Mouse (Mus musculus): ENCODE data around the gene Ppm1n. TPM values are rescaled to one million over a fixed set of nuclear protein-coding genes. Genes with fewer than 3 reads are reported as not detected.

Gene Ppm1n
- total RNA-seq, 2 experiments from 2014 or later, result not detected

DNA sequence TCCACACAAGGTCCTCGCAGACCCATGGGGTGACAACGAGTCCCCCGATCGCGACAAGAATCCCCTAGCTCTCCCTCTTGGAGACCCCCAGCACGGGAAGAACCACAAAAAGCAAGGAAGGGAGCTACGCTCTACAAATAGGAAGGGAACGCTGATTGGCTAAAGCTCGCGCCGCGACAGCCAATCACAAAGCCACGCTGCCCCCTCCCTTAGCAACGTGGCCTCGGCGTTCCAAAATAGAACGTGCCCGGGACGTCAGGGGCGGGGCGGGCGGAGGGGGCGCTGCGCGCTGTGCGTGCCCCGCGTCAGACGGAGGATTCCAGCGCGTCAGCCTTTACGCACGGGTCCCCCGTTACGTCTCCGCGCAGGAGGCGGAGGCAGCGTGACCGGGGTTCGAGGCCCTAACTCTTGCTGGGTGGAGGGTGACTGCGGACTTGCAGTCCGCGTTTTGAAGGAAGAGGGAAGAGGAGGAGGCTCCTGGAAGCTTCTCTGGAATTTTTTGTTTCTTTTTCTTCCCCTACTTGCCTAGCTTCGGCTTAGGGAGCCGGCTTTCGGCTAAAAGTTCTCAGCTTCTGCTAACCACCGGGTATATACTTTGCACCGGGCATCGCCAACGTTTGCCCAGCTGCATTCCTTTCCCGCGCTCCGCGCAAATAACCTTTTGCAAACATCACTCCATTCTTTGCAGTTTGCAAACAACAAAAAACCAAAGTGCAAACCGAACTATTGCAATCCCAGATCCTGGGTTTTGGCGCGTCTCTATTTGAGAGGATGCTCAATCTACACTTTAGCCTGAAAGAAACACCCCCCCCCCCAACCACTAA, 28.8 kb upstream of the Ppm1n start:
- peak; percentile 95 to 96 for DNase-seq
- intact Hi-C loops (cut with DNase I), result loop anchor here (1.0 kb wide), 1 partner anchor 24 kb away; no protein-coding TSS in a partner anchor

DNA sequence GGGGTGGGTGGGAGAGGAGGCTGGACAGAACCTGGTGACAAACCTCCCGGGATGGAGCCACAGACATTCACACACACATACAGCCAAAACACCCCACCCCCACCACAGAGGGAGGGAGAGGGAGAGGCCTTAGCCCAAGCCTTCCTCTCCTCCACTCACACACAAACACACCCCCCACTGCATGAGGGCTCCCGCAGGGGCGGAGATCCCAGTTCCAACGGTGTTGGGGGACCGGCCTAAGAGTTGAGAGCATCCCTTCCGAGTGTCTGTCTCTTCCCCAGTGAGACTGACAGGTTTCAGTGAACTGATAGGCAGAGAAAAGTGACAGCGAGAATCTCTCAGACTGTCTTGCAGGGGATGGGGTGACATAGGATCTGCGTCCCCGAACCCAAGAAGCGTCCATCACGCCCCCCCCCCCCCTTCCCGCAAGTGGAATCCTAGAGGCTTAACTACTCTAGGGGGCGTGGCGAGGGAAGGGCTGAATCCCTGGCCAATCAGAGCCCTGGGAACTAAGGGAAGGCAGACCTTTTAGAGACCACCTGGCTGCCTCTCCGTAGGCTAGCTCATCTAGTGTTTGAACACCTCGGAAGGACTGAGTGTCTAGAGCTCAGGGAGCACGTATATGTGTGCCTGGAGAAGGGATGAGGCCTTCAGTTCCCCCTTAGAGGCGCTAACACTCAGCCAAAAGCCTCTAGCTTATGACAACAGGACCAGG, 28.0 kb upstream of the Ppm1n start:
- peak in 1 of 2 experiments; percentile 75 for DNase-seq
- intact Hi-C loops (cut with DNase I), result no loop called here

DNA sequence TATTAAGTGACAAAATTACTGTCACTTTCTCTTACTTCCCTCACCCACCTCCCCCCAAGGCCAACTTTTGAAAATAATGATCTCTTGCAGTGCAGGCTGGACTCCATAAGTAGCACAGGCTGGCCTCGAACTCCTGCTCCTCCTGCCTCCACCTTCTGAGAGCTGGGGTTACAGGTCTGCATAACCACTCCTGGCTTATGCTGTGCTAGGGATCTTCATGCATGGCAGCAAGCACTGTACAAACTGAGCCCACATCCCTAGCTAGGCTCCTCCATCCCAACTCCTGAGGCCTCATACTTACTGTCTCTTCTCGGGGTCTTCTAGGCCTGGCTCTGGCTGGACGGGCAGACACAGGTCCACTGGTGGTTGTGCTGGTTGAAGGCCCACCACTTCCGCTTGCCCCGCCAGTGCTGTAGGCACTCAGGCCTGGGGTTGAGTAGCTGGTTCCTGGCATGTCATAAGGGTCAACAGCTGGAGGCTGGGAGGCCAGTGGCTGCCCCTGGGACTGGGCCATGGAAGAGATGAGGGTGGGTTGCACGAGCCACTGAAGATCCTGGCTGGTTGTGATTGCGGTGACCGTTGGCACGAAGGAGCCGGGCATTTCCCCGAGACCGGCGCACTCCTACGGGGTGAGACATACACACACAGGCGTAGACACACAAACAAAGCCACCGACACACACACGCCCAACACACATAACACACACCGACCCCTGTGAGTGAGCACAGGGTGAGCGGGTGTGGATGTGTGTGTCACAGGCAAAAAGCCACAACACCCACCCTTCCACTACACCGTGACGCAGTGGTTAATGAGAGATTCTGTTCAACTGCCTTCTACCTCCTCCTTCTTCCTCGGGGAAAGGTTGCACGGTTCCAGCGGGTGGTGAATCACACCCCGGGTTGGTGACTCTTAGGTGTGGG, 27.2 kb upstream of the Ppm1n start:
- no peak for DNase-seq
- intact Hi-C loops (cut with DNase I), result no loop called here

DNA sequence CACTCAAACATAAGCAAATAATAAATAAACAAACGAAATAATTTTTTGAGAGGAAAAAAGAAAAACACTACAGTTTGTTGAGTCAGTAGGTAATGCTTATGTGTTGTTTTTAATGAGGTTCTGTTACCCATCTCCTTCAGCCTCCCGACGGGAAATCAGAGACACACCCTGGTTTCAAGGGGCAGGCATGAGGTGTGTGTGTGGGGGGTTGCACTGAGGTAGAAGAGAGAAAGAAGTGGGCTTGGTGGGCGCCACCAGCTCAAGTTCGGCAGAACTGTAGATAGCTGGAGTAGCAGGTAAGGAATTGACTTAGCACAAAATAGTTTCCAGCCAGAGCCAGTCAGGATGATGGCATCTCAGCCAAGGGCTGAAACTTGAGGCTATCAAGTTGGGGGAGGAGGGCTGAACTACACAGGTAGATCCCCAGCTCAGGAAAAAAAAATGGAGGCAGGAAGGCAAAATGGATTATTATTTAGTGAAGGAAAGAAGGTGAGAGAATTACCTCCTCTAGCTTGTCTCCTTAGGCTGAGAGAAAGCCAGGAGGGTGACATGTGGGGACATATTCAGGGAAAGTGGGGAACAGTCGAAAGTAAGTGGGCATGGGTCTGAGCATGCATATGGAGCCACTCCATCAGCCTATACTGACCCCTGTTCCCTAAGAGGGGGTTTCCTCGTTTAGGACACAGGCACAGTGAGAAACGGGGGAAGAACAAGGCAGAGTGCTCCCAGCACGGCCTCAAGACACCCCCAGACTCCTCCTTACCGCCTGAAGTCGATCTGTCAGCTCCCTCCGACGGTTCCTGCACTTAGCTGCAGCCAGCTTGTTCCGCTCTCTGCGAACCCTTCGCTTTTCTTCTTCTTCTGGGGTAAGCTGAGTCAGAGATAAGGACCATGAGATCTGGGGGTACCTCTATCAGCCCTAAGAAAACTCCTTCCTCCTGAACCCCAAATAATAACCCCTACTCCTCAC, 26.2 kb upstream of the Ppm1n start:
- DNase-seq, result no peak
- intact Hi-C loops (cut with DNase I), result no loop called here

DNA sequence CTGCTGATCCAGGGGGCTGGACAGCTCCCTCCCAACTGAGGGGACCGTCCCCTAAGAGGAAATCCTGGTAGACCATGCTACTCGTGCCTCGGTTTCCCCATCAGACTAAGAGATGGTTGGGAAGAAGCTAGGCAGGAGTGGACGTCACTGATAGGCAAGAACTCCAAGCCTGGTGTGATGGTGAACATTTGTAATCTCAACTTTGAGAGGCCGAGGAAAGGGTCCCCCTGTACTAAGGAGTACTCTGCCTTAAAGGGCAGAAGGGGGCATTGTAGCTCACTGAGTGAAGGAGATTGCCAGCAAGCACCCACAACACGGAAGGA, 25.5 kb upstream of the Ppm1n start:
- DNase-seq, result no peak
- intact Hi-C loops (cut with DNase I), result no loop called here

DNA sequence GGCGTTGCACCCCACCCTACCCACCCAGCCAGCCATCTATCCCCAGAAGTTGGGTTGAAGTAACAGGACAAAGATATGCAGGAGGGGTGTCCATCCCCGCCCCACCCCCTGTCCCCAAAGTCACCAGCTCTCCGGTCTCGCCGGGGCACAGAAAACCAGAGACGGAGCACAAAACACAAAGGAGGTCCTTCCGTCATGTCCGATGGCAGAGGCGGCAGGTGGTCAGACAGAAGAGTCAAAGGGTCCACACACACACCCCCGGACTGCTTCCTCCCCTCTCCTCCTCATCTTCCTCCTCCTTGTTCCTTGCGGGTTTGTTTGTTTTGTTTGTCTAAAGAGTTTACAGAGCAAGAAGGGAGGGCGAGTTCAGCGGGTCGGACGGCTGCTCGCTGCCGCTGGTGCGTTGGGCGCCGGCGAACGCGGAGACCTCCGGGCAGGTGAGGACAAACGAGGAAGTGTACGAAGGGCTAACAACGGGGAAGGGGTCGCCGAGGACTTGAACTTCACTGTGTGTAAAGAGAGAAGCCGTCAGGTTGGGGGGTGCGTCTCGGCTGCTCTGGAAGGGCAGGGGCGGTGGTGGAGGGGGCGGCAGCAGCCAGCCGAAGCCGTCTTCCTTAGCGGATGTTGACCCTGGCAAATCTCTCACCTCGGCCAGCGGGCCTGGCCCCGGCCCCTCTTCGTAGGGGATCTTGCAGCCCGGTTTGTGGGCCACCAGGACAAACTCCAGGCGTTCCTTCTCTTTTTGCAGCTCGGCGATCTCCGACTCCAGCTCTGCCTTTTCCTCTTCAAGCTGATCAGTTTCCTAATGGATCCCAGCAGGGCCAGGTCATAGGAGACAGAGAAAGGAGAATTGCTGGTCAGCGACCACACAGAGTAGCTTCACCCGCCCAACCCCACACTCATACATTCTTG, 24.9 kb upstream of the Ppm1n start:
- intact Hi-C loops (cut with DNase I), result no loop called here
- DNase-seq, result no peak

DNA sequence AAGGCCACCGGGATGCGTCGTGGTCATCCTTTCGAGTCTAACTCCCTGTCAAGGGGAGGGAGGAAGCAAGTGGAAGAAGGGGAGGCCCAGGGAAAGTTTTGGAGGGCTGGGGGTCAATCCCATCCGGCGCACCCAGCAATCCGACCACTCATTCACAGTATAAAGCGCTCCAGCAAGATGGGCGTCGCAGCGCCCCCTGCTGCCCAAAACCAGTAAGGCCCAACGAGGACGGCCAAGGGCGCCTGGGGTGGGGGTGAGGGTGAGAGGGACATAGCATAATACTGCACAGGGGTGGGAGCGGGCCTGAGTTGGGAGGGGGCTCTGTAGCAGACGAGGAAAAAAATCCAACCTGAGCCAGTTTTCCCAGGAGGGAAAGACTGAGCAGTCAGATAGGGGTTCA, 23.9 kb upstream of the Ppm1n start:
- intact Hi-C loops (cut with DNase I), result no loop called here
- DNase-seq, result peak; percentile 84 to 86

DNA sequence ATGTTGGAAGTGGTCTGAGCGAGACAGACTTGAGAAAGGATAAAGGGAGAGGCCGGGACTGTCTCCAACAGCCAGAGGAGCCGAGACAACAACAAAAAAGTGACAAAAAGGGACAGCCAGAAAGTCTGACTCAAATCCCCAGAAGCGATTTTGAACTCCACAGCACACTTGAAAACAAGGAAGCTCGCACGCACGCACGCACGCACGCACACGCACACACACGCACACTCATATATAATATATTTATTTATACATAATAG, 23.1 kb upstream of the Ppm1n start:
- DNase-seq, result no peak

DNA sequence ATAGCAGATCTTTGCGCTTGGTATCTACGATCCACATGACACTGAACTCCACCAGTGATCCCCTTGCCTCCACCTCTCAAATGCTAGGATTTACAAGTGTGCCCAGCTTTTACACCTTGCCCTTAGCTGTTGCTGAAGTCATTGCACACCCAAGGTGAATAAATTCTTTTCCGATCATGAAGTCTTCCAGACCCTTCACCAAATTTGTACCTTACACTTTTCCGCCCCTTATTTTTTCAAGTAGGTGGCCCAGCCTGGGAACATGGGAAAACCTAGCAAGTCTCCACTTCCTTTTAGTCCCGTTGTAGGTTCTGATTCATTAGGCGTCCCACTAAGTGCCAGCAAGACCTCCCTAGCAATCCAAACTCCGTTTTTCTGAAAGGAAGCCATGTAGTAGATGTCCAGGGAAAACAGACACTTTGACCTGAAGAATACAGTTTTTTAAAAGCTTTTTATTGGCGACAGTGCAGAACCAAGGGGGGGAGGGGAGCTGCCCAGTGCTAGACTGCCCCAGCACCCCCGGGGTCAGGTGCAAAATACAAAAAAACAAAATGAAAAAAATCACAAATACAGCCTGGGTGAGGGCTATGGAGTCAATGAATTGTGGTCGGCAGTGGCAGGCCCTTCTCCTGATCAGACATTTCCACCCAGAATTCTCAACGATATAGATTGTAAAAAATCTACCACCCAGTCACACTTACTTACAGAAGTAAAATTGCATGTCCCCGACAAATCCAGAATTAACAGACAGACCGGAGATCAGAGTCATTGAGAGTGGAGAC, 22.6 kb upstream of the Ppm1n start:
- intact Hi-C loops (cut with DNase I), result no loop called here
- no peak for DNase-seq

More for the DNA sequence above, 23.1 kb upstream of the Ppm1n start:
- intact Hi-C loops (cut with DNase I), result no loop called here

DNA sequence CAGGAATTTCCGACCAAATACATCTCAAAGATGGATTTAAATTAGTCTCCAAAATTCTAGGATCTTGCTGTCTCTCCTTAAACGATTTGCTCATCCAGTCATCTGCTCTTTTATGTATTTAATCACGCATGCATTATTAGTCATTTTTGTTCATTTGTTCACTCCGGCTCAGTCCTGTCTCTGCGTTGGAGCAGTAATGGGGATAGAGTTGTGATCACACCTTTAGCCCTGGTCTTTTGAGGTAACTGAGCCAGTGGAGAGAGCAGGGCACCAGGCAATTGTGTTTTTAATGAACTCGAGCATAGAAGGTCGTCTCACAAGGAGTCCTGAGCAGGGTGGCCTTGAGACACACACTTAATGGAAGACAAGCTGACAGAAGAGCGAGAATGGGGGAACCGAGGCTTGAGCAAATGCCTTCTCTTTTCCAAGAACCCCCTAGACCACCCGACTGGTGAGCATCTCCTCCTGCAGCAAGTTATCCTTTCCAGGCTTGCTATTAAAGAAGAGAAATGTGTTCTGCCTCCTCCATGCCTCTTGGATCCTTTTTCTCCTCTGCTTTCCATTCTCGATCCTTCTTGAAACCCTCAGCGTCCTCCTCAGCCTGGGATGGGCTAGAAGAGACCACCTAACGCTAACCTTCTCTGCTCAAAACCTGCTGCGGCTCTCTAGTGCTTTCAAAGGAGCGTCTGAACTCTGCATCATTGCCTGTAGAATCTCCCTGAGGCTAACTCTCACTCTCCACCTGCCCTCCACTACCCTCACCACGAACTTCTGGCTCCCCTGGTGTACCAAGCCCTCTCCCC, 21.8 kb upstream of the Ppm1n start:
- DNase-seq, result no peak
- intact Hi-C loops (cut with DNase I), result loop anchor here (2.0 kb wide), 1 partner anchor 63 kb away; no protein-coding TSS in a partner anchor

DNA sequence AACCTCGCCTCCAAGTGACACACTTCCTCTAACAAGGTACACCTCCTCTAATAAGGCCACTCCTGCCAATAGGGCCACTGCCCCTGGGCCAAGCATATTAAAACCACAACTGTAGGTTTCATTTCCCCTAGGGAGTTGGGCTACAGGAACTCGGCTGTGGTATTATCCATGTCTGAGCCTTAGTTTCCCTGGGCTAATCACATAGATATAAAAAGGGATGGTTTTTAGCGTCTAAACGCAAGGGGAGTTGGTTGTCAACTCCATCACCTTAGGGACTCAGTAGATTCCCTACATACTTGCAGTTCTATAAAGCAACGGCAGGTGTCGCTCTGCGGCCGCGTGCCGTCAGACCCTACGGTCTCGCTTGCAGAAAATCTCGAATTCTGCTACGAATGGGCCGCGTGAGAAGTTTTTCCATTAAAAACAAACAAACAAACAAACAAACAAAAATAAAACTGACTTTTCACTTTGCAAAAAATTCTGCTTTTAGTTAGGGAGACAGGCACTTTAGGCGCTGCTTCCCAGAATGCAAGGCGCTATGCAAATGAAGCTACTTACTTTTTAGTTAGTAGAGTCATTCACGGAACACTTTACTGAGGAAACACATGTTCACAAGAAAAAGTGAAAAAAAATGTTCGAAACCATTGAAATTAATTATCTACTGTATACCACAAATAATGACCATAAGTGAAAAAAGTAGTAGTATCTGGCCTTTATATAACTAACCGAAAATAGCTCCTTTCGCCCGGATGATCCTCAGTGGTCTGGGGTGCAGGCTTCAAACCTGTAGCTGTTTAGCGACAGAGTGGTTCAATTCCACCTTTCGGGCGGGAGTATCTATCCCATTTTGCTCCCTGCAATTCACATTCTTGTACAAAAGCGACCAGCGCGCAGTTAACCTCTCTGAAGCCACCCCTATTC, 20.9 kb upstream of the Ppm1n start:
- peak; percentile 85 to 86 for DNase-seq
- intact Hi-C loops (cut with DNase I), result loop anchor here (1.0 to 2.0 kb wide), 2 partner anchors 43 to 64 kb away; no protein-coding TSS in a partner anchor

DNA sequence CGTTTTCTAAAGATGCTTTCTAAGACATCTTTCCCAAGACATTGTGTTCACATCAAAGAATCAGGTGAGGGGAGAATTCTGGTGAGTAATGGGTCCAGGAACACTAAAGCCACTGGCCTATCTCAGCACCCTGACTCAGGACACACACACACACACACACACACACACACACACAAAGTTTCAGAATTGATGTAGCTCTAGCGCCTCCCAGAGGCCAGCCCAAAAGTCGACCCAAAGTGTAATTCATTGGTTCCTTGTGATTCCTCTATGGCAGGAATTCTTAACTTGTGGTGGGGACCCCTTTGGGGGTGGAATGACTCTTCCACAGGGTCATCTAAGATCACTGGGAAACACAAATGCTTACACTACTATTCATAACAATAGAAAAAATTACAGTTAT, 19.3 kb upstream of the Ppm1n start:
- intact Hi-C loops (cut with DNase I), result loop anchor here (5.0 kb wide), 2 partner anchors 122 to 142 kb away; partner anchors contain the start of gene Eml2
- DNase-seq, result peak in 1 of 2 experiments; percentile 45

DNA sequence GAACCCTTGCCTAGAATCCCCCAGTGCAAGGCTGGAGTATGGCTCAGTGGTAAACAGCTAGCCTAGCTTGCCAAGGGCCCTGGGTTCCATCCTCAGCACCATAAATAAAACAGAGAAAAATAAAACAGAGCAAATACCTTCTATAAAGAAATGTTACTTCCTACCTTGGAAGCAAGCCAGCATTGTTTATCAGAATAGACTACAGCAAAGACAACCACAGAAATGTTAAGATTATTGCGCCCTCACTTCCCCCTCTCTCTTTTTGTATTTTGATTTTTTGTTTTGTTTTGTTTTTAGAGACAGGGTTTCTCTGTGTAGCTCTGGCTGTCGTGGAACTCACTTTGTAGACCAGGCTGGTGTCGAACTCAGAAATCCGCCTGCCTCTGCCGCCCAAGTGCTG, 17.9 kb upstream of the Ppm1n start:
- intact Hi-C loops (cut with DNase I), result loop anchor here (5.0 kb wide), 2 partner anchors 120 to 140 kb away; partner anchors contain the start of gene Eml2
- DNase-seq, result no peak

DNA sequence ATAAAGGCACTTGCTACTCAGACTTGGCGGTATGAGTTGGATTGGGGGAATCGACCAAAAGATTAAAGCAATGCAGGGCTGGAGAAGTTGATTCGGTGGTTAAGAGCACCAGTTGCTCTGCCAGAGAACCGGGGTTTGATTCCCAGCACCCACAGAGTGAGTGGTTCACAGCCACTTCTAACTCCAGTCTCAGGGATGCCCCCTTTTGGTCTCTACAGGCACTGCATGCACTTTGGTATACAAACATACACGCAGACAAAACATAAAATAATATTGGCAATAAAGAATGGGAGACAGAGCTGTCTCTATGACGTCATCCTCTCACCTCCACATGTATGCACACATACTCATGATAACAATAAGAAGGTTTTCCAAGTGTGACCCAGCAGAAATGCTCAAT, 17.2 kb upstream of the Ppm1n start:
- intact Hi-C loops (cut with DNase I), result loop anchor here (5.0 kb wide), 2 partner anchors 120 to 140 kb away; partner anchors contain the start of gene Eml2
- no peak for DNase-seq

DNA sequence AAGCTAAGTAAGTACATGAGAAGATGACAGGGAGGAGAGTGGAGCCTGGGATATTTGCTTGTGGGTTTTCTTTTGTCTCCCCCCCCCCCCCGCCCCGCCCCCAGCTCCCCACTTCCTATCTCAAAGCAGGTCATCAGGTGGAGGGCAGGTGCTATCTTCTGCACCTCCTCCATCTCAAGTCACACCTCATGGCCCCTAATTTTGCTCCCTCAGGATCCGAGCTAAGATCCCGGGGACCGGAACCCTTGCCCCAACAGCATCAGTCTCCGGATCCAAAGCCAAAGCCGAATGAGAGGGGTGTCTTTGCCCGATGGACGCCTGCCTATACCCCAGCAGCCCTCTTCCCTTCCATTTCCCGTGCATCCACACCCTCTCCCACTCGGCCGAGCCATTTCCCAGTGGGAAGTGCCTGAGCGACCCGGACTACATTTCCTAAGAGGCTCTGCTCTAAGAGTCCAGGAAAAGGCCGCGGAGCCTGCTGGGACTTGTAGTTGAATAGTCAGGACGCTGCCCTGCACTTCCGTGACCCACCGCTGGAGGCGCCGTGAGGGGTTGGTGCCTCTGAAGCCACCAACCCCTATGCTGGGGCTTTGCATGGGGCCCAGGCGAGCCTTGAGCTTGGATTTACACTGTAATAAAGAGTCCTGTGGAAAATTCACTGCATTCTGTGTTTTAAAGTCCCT, 15.8 kb upstream of the Ppm1n start:
- intact Hi-C loops (cut with DNase I), result loop anchor here (5.0 kb wide), 2 partner anchors 118 to 138 kb away; partner anchors contain the start of gene Eml2
- peak; percentile 96 to 99 for DNase-seq
